Mouse (Mus musculus): ENCODE measurements at regions not wholly inside any gene's neighbourhood (a gene's known extent, or its start where the extent isn't known, plus 50 kb on each side); places are given as distances from the start of the nearest gene placed in this dataset.

DNA sequence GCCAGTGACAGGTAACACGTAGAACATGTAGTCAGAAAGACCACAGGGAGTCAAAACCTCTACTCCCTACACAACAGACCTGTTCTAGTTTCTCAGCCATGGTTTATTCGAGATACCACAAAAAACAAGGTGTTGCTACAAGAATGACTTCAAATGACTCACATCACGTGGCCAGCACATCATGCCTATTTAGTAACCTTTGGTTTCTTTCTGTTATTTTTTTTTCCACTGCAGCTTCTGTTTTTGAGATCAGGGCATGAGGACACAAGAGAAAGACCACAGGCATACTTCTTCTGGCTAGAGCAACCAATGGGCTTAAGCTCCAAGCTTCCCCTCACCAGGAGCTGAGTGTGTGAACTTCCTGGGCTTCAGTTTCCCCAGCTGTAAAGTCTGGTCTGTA lies 630.7 kb downstream of the Rnf144a start:
- Histone ChIP-seq H3K4me1 (ENCODE audit: insufficient read depth, low read length) (no peaks in the 10 kb centered on the region), H3K27ac (no peak overlapping the region), H3K36me3 (ENCODE audit: insufficient read depth, low read length) (no peaks in the 10 kb centered on the region), H3K27me3 (ENCODE audit: insufficient read depth, low read length) (no peaks in the 10 kb centered on the region), H3K9ac (replicated peaks; ENCODE audit: low read length) (no peak overlapping the region), H3K9me3 (ENCODE audit: low read length) (no peaks in the 10 kb centered on the region), H3K4me3 (ENCODE audit: low read length) (no peak overlapping the region), H3K4me2 (ENCODE audit: low read depth, low read length) (no peak overlapping the region)
- WGBS: 82% methylated on average over 3 of the region's 3 CpGs
- no peak for TF ChIP-seq CTCF (IDR thresholded peaks at IDR 0.05; ENCODE audit: low read depth)
- ATAC-seq (no peak), DNase-seq (ENCODE audit: low spot score) (no peak)

DNA sequence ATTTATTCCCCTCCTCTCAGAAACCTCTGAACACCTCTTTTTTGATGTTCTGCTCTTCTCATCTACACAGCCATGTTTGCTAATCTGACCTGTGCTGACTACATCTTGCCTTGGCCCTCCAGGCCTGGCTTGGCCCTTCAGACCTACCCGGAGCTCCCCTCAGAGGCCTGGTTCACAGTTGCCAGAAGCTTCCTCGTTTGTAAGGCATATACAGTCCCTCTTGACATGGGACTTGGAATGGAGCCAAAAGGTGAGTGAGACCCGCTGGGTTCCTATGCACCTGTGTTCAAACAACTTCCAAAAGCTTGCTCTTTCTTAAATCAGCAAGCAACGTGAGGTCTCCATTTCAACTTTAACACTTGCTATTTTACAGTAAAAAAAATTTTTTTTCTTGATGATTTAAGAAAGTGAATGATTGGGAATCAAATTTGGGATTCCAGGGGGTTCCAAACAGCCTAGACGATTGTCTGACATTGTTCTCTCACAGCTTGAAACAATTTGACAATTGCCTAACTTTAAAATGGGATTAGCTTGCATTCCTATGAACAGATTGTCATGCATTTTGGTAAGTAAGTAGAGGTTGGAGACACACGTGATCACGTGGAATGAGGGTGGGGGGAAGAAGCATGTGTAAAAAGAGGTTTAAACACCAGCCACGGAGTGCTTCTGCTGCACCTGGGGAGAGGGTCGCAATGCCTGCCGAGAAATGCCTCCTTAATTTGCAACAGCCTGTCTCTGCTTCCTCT lies 631.9 kb downstream of the Rnf144a start:
- no peaks in the 10 kb centered on the region for H3K27me3 ChIP-seq (ENCODE audit: insufficient read depth, low read length)
- TF ChIP-seq CTCF (IDR thresholded peaks at IDR 0.05; ENCODE audit: low read depth): no peak
- H3K4me2 ChIP-seq (ENCODE audit: low read depth, low read length): no peak overlapping the region
- H3K9me3 ChIP-seq (ENCODE audit: low read length): no peaks in the 10 kb centered on the region
- no peaks in the 10 kb centered on the region for H3K4me1 ChIP-seq (ENCODE audit: insufficient read depth, low read length)
- H3K4me3 ChIP-seq (ENCODE audit: low read length): no peak overlapping the region
- no peaks in the 10 kb centered on the region for H3K36me3 ChIP-seq (ENCODE audit: insufficient read depth, low read length)
- no peak overlapping the region for H3K9ac ChIP-seq (replicated peaks; ENCODE audit: low read length)
- H3K27ac ChIP-seq: no peak overlapping the region
- ATAC-seq (no peak), DNase-seq (ENCODE audit: low spot score) (no peak)
- WGBS: 48% methylated on average over 10 of the region's 10 CpGs

DNA sequence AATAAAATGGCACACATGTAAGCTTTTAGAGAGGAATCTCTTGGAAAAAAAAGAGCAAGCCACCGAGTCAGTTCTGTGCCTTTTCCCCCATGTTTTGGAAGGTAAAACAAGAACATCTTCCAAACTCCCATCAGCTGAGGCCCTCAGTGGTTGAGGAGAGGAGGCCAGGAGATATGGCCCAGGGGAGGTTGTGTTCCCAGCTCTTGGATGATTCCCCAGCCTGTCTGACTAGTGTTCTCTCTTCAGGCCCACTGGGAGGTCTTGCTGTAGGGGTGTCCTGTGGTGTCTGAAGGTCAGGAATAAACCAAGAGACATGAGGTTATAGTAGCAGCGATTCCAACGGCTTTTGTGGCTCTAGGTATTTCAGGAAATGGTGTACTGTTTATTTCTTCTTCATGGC lies 643.2 kb downstream of the Rnf144a start:
- 87% methylated on average over 3 of the region's 3 CpGs for WGBS
- H3K9me3 ChIP-seq (ENCODE audit: low read length): no peaks in the 10 kb centered on the region
- no peak for TF ChIP-seq CTCF (IDR thresholded peaks at IDR 0.05; ENCODE audit: low read depth)
- H3K36me3 ChIP-seq (ENCODE audit: insufficient read depth, low read length): no peaks in the 10 kb centered on the region
- no peak overlapping the region for H3K27ac ChIP-seq
- no peak overlapping the region for H3K9ac ChIP-seq (replicated peaks; ENCODE audit: low read length)
- no peak overlapping the region for H3K4me3 ChIP-seq (ENCODE audit: low read length)
- H3K4me1 ChIP-seq (ENCODE audit: insufficient read depth, low read length): no peaks in the 10 kb centered on the region
- DNase-seq (ENCODE audit: low spot score): no peak
- ATAC-seq: no peak
- no peak overlapping the region for H3K4me2 ChIP-seq (ENCODE audit: low read depth, low read length)
- H3K27me3 ChIP-seq (ENCODE audit: insufficient read depth, low read length): no peaks in the 10 kb centered on the region

DNA sequence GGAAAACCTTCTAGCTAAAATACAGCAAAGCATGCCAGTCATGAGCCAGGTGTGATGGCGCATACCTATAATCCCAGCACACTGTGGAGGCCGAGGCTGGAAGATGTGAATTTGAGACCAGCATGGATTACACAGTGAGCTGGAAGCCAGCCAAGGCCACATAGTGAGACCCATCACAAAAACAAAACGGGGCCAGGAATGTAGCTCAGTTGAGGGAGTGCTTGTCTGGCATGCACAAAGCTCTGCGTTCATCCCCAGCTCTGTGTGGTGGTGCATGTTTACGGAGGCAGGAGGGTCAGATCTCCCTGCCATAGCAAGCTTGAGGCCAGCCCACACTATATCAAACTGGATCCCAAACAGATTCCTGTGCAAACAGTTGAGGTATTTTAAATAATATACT lies 646.4 kb downstream of the Rnf144a start:
- Histone ChIP-seq H3K36me3 (ENCODE audit: insufficient read depth, low read length) (no peaks in the 10 kb centered on the region), H3K4me2 (ENCODE audit: low read depth, low read length) (no peak overlapping the region), H3K9me3 (ENCODE audit: low read length) (no peaks in the 10 kb centered on the region), H3K27me3 (ENCODE audit: insufficient read depth, low read length) (no peaks in the 10 kb centered on the region), H3K27ac (no peak overlapping the region), H3K9ac (replicated peaks; ENCODE audit: low read length) (no peak overlapping the region), H3K4me1 (ENCODE audit: insufficient read depth, low read length) (no peaks in the 10 kb centered on the region), H3K4me3 (ENCODE audit: low read length) (no peak overlapping the region)
- no peak for ATAC-seq
- 26% methylated on average over 5 of the region's 5 CpGs for WGBS
- DNase-seq (ENCODE audit: low spot score): peak; percentile 60
- no peak for TF ChIP-seq CTCF (IDR thresholded peaks at IDR 0.05; ENCODE audit: low read depth)

DNA sequence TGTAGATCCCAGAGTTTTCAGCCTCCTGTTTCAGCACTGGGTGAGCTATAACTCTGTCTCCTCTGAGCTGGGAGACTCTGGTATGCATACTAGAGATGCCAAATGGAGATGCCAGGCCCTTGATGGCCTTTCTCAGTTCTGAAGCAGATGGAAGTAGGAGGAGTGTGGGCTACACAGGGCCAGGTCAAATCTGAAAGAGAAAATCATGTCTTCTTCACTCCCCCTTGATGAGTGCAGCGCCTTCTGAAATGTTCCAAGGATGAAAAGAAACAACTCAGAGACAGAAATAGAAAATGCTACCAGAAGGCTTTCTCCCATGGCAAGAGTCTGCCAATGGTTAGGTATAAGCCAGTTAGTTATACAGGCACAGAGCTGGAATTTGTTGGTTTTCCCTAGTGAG lies 652.0 kb downstream of the Rnf144a start:
- H3K27ac ChIP-seq: no peak overlapping the region
- no peaks in the 10 kb centered on the region for H3K4me1 ChIP-seq (ENCODE audit: insufficient read depth, low read length)
- ATAC-seq: no peak
- no peak overlapping the region for H3K4me2 ChIP-seq (ENCODE audit: low read depth, low read length)
- H3K36me3 ChIP-seq (ENCODE audit: insufficient read depth, low read length): no peaks in the 10 kb centered on the region
- H3K9ac ChIP-seq (replicated peaks; ENCODE audit: low read length): no peak overlapping the region
- no peaks in the 10 kb centered on the region for H3K9me3 ChIP-seq (ENCODE audit: low read length)
- no peak for DNase-seq (ENCODE audit: low spot score)
- H3K27me3 ChIP-seq (ENCODE audit: insufficient read depth, low read length): no peaks in the 10 kb centered on the region
- WGBS: 97% methylated on average over 1 of the region's 1 CpGs
- TF ChIP-seq CTCF (IDR thresholded peaks at IDR 0.05; ENCODE audit: low read depth): no peak
- no peak overlapping the region for H3K4me3 ChIP-seq (ENCODE audit: low read length)

DNA sequence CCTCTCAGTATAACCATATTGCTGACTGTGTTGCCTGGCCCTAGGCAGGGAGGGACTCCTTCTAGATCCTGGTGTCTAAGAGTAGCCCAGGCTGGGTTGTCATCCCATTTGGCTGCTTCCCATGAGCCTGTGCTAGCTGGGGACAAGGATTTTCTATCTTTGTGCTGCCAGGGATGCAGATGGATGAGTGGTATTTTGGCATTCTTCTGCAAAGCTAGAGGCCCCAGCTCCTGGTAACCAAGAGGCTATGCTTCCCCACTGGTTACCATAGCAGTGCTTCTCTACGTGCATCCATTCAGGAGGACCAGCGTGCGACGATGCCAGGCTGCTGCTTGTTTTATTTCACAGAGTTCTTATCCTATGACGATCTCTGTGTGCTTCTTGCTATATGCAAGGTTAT lies 658.0 kb downstream of the Rnf144a start:
- no peaks in the 10 kb centered on the region for H3K4me1 ChIP-seq (ENCODE audit: insufficient read depth, low read length)
- WGBS: 32% methylated on average over 5 of the region's 5 CpGs
- ATAC-seq: no peak
- TF ChIP-seq CTCF (IDR thresholded peaks at IDR 0.05; ENCODE audit: low read depth): no peak
- no peaks in the 10 kb centered on the region for H3K27me3 ChIP-seq (ENCODE audit: insufficient read depth, low read length)
- DNase-seq (ENCODE audit: low spot score): no peak
- no peaks in the 10 kb centered on the region for H3K36me3 ChIP-seq (ENCODE audit: insufficient read depth, low read length)
- H3K9me3 ChIP-seq (ENCODE audit: low read length): no peaks in the 10 kb centered on the region
- H3K4me3 ChIP-seq (ENCODE audit: low read length): no peak overlapping the region
- H3K27ac ChIP-seq: no peak overlapping the region
- no peak overlapping the region for H3K4me2 ChIP-seq (ENCODE audit: low read depth, low read length)
- H3K9ac ChIP-seq (replicated peaks; ENCODE audit: low read length): no peak overlapping the region

DNA sequence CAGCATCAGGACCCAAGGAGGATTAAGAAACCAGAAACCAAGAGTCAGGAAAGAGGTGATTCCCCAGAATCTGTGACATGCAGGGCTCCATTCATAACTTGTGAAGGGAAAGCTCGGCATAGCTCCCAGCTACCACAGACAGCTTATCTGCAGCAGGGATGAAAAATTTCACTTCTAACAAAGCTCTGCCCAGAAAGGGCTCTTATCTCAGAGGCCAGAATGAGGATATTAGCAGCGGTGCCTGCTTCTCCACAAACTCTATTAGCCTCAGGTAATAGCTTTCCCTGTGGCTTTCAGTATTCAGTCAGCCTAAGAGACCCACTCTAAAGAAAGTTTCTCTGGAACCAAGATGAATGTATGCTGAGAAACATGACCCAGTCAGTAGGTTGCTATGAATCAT lies 636.9 kb upstream of the Id2 start:
- H3K27me3 ChIP-seq (ENCODE audit: insufficient read depth, low read length): no peaks in the 10 kb centered on the region
- no peak for TF ChIP-seq CTCF (IDR thresholded peaks at IDR 0.05; ENCODE audit: low read depth)
- no peaks in the 10 kb centered on the region for H3K4me1 ChIP-seq (ENCODE audit: insufficient read depth, low read length)
- H3K27ac ChIP-seq: no peak overlapping the region
- H3K4me2 ChIP-seq (ENCODE audit: low read depth, low read length): no peak overlapping the region
- 63% methylated on average over 2 of the region's 2 CpGs for WGBS
- no peaks in the 10 kb centered on the region for H3K9me3 ChIP-seq (ENCODE audit: low read length)
- H3K36me3 ChIP-seq (ENCODE audit: insufficient read depth, low read length): no peaks in the 10 kb centered on the region
- no peak overlapping the region for H3K9ac ChIP-seq (replicated peaks; ENCODE audit: low read length)
- no peak overlapping the region for H3K4me3 ChIP-seq (ENCODE audit: low read length)
- DNase-seq (ENCODE audit: low spot score) (no peak), ATAC-seq (no peak)
